ENCODE assay signal across 13 mouse cellular contexts in the genomic region with DNA sequence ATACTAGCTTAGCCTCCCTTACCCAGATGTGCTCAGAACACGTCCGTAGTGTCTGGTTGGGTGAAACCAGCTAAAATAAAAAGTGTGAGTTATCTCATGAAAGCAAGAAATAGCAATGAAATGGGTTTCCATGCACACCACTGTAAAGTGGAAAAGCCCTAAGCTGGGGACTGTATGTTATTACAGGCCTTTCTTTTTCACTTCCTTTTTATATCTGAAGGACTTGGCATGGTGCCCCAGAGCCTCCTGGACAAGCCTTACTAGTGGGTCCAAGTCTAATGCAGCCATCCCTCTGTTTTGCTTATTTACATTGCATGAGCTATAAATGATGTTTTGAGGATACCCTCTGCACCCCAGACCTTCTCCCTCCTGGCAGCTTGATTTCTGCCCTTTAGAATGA. TPM values are rescaled to one million over a fixed set of nuclear protein-coding genes. Genes with fewer than 3 reads are reported as not detected.
A peak's percentile ranks its signal among the peaks of the same experiment; 100 is the strongest.
DNase-seq lines count a peak whose midpoint lies in the region; ATAC-seq and TF ChIP-seq lines count a peak whose summit lies in the region.
"Had no signal": no experiment of that assay in that cellular context is flagged by ENCODE, and none has a peak within 500 bp of the region (broad histone marks: within the 10 kb centered on the region; RNA-seq: fewer than 3 reads in every experiment).

No protein-coding gene starts in this region.

- H3K4me1 ChIP-seq in lung, embryonic 14.5 days (ENCODE audit: insufficient read depth), result no peaks in the 10 kb centered on the region; the same call in 1 of the 2 replicates
- no peaks in the 10 kb centered on the region for H3K4me1 ChIP-seq in forebrain, embryonic 15.5 days
- H3K4me1 ChIP-seq: embryonic facial prominence, embryonic 13.5 days; limb, embryonic 12.5 days; midbrain, embryonic 12.5 days had no signal

- DNase-seq in gastrocnemius, adult 18-20 months (ENCODE audit: low spot score), result peak; percentile 6
- DNase-seq in gastrocnemius, postnatal 25 days, result no peak
- peak; percentile 26 for DNase-seq in layer of hippocampus, adult 9-11 months
- no peak for DNase-seq in layer of hippocampus, adult 8-10 months (ENCODE audit: low spot score in 2 of 2)
- DNase-seq in B cell, adult 2 months, result peak; percentile 22 to 39
- DNase-seq in lung, embryonic 14.5 days, result peak; percentile 75
- no peak for DNase-seq in urinary bladder, postnatal 10 days (ENCODE audit: low spot score)
- DNase-seq: cerebellum, adult 11-12 months had no signal

- H3K27me3 ChIP-seq in lung, embryonic 14.5 days (ENCODE audit: insufficient read depth, low read length), result no peaks in the 10 kb centered on the region
- H3K27me3 ChIP-seq in forebrain, embryonic 15.5 days, result no peaks in the 10 kb centered on the region
- H3K27me3 ChIP-seq: embryonic facial prominence, embryonic 13.5 days; limb, embryonic 12.5 days; midbrain, embryonic 12.5 days had no signal

- no peak overlapping the region for H3K27ac ChIP-seq in lung, embryonic 14.5 days (ENCODE audit: low read depth)
- no peak overlapping the region for H3K27ac ChIP-seq in forebrain, embryonic 15.5 days (replicated peaks)
- H3K27ac ChIP-seq: embryonic facial prominence, embryonic 13.5 days; limb, embryonic 12.5 days; midbrain, embryonic 12.5 days had no signal

- H3K9ac ChIP-seq in lung, embryonic 14.5 days, result no peak overlapping the region
- no peak overlapping the region for H3K9ac ChIP-seq in forebrain, embryonic 15.5 days (replicated peaks)
- H3K9ac ChIP-seq: embryonic facial prominence, embryonic 13.5 days; limb, embryonic 12.5 days; midbrain, embryonic 12.5 days had no signal

- no peak for TF ChIP-seq CTCF in lung, embryonic 14.5 days (IDR thresholded peaks at IDR 0.05; ENCODE audit: low read depth)

- H3K4me3 ChIP-seq in lung, embryonic 14.5 days (ENCODE audit: low read depth, low read length), result no peak overlapping the region
- H3K4me3 ChIP-seq in forebrain, embryonic 15.5 days, result no peak overlapping the region
- H3K4me3 ChIP-seq: embryonic facial prominence, embryonic 13.5 days; limb, embryonic 12.5 days; midbrain, embryonic 12.5 days had no signal

- no peaks in the 10 kb centered on the region for H3K9me3 ChIP-seq in lung, embryonic 14.5 days (ENCODE audit: low read depth, low read length)
- H3K9me3 ChIP-seq in forebrain, embryonic 15.5 days, result no peaks in the 10 kb centered on the region
- H3K9me3 ChIP-seq: embryonic facial prominence, embryonic 13.5 days; limb, embryonic 12.5 days; midbrain, embryonic 12.5 days had no signal

- 85% methylated on average over 2 of the region's 2 CpGs for WGBS in lung, embryonic 14.5 days
- 93% methylated on average over 2 of the region's 2 CpGs for WGBS in forebrain, embryonic 15.5 days

- no peaks in the 10 kb centered on the region for H3K36me3 ChIP-seq in lung, embryonic 14.5 days (ENCODE audit: insufficient read depth)
- H3K36me3 ChIP-seq in forebrain, embryonic 15.5 days, result no peaks in the 10 kb centered on the region
- H3K36me3 ChIP-seq: embryonic facial prominence, embryonic 13.5 days; limb, embryonic 12.5 days; midbrain, embryonic 12.5 days had no signal

- ATAC-seq in lung, embryonic 14.5 days (ENCODE audit: insufficient read depth), result no peak
- no peak for ATAC-seq in forebrain, embryonic 15.5 days (replicated peaks)
- ATAC-seq: CD4-positive, CD25-positive, alpha-beta regulatory T cell, adult 4 months had no signal

- H3K4me2 ChIP-seq in lung, embryonic 14.5 days, result no peak overlapping the region
- no peak overlapping the region for H3K4me2 ChIP-seq in forebrain, embryonic 15.5 days (replicated peaks)
- H3K4me2 ChIP-seq: embryonic facial prominence, embryonic 13.5 days; limb, embryonic 12.5 days; midbrain, embryonic 12.5 days had no signal

RNA-seq across cellular contexts. Expression of a gene that starts 4.9 kb away (rescaled TPM):
- total RNA-seq in gastrocnemius, adult 18-20 months (2021), result not detected
- not detected for total RNA-seq in gastrocnemius, postnatal 25 days (2021)
- total RNA-seq in layer of hippocampus, adult 8-10 months (2022), result under 1 TPM; 0.14 to 0.61 (median 0.37) TPM
- not detected in 2 replicates for polyA plus RNA-seq in lung, embryonic 14.5 days (2014; fragmentation: Nextera tagmentation; extraction: Ambion mirVana)
- not detected in 2 replicates for polyA plus RNA-seq in forebrain, embryonic 15.5 days (2015; fragmentation: Nextera tagmentation; extraction: Ambion mirVana)
- polyA plus RNA-seq: CD4-positive, CD25-positive, alpha-beta regulatory T cell, adult 4 months; embryonic facial prominence, embryonic 13.5 days; midbrain, embryonic 12.5 days had no signal

RNA-seq across cellular contexts. Expression of a gene that starts 43.6 kb away (rescaled TPM):
- total RNA-seq in gastrocnemius, adult 18-20 months (2021), result 10 to 100 TPM; 31.0 to 36.7 TPM
- total RNA-seq in gastrocnemius, postnatal 25 days (2021), result 10 to 100 TPM; 36.9 to 39.6 TPM
- 10 to 100 TPM; 71.8 to 84.9 (median 76.6) TPM for total RNA-seq in layer of hippocampus, adult 8-10 months (2022)
- 235 and 264 TPM in 2 replicates for polyA plus RNA-seq in lung, embryonic 14.5 days (2014; fragmentation: Nextera tagmentation; extraction: Ambion mirVana)
- 399 and 423 TPM in 2 replicates for polyA plus RNA-seq in forebrain, embryonic 15.5 days (2015; fragmentation: Nextera tagmentation; extraction: Ambion mirVana)

Comparison
In these comparisons a context has a peak if more than half of its experiments do, and no peak if none do; other contexts are left out.
1. DNase-seq: peak in gastrocnemius, adult 18-20 months (single experiment), layer of hippocampus, adult 9-11 months (single experiment), B cell, adult 2 months (2 of 2) and lung, embryonic 14.5 days (single experiment); none in gastrocnemius, postnatal 25 days (single experiment), layer of hippocampus, adult 8-10 months (0 of 2) and urinary bladder, postnatal 10 days (single experiment).